ENCODE assay signal across 9 mouse cellular contexts in the genomic region with DNA sequence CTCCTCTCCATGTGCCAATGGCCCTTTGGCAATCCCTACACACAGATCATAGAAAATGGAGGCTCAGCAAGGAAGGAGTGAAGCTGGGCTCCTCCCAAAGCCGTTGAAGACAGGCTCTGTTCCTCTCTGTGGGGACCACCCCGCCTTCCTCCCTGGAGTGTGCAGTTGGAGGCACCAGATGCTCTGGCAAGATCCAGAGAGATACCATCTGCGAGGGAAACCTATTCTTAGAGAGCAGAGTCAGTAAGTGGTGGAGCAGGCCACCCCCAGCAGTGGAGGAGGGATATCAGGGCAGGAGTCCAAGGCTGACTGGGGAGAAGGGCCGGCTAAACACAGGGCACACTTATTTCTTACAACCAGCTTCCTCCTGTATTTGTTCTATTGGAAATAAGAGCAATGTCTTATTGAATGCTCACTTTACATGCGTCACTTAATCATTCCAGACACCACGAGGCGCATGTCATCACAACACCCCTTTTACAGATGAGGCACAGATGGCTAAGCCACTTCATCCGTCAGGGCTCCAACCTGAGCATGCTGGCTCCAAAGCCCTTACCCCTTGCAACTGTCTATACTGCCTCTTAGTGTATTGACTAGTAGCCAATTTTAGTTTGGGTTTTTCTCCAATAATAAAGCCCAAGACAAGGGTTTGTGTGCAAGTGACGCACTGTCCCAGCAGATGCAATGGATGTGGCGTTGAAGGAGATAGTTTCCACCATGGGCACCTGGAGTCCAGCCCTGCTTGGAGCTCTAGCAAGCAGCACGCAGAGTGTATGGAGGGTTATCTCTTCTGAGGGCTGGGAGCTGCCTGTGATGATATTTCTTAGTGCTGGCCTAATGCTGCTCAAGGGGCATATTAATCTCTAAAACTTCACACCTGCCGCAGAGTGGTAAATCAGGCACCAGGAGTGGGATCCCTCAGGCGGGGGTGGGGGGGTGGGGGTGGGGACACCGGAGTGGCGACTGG. TPM values are rescaled to one million over a fixed set of nuclear protein-coding genes. Genes with fewer than 3 reads are reported as not detected.
DNase-seq lines count a peak whose midpoint lies in the region; ATAC-seq and TF ChIP-seq lines count a peak whose summit lies in the region.
"Had no signal": no experiment of that assay in that cellular context is flagged by ENCODE, and none has a peak within 500 bp of the region (broad histone marks: within the 10 kb centered on the region; RNA-seq: fewer than 3 reads in every experiment).

No protein-coding gene starts in this region.

- ATAC-seq in heart, embryonic 12.5 days (ENCODE audit: insufficient number of reproducible peaks, low FRiP score): no peak
- peak; percentile 69 for ATAC-seq in hindbrain, embryonic 13.5 days (ENCODE audit: low FRiP score)
- 0 out of 2 replicates have a peak, but pooled peaks have one; percentile 20 for ATAC-seq in limb, embryonic 14.5 days (ENCODE audit: low FRiP score, low read depth)

- WGBS in heart, embryonic 12.5 days: 44% methylated on average over 15 of the region's 15 CpGs
- 50% methylated on average over 15 of the region's 15 CpGs for WGBS in hindbrain, embryonic 13.5 days
- 62% methylated on average over 13 of the region's 15 CpGs for WGBS in limb, embryonic 14.5 days

- DNase-seq in heart, postnatal 36 days: no peak
- DNase-seq in cerebellum, postnatal 10 days: peak; percentile 90 to 94
- DNase-seq in limb, embryonic 14.5 days (ENCODE audit: low spot score): peak; percentile 15
- DNase-seq in right cerebral cortex, adult 2 months (ENCODE audit: low spot score in 2 of 2): peak; percentile 92 to 94
- no peak for DNase-seq in embryo, embryonic 10 days (ENCODE audit: low spot score)
- DNase-seq in thymus, postnatal 4 days: no peak

- no peak overlapping the region for H3K4me3 ChIP-seq in heart, embryonic 12.5 days
- H3K4me3 ChIP-seq in hindbrain, embryonic 13.5 days: no peak overlapping the region
- no peak overlapping the region for H3K4me3 ChIP-seq in limb, embryonic 14.5 days (replicated peaks; ENCODE audit: low read length)
- H3K4me3 ChIP-seq: erythroblast, embryonic 14.5 days had no signal

- H3K4me1 ChIP-seq in heart, embryonic 12.5 days (replicated peaks): peaks cover 21% of the 10 kb centered on the region
- peaks cover 26% of the 10 kb centered on the region for H3K4me1 ChIP-seq in hindbrain, embryonic 13.5 days (replicated peaks)
- 0 out of 2 replicates have a peak, but pooled peaks cover 5% of the 10 kb centered on the region for H3K4me1 ChIP-seq in limb, embryonic 14.5 days (ENCODE audit: control insufficient read depth, insufficient read depth, low read length)

- no peak overlapping the region for H3K27ac ChIP-seq in heart, embryonic 12.5 days (ENCODE audit: poor library complexity, severe bottlenecking)
- peak overlapping the region; percentile 78 for H3K27ac ChIP-seq in hindbrain, embryonic 13.5 days
- no peak overlapping the region for H3K27ac ChIP-seq in limb, embryonic 14.5 days (replicated peaks; ENCODE audit: low read depth, low read length)

- H3K4me2 ChIP-seq in heart, embryonic 12.5 days: 0 out of 2 replicates have a peak overlapping the region, but pooled peaks have one; percentile 8
- no peak overlapping the region for H3K4me2 ChIP-seq in hindbrain, embryonic 13.5 days
- H3K4me2 ChIP-seq in limb, embryonic 14.5 days (replicated peaks; ENCODE audit: low read depth, low read length, severe bottlenecking): no peak overlapping the region

- TF ChIP-seq POLR2A in limb, embryonic 14.5 days (IDR thresholded peaks at IDR 0.05; ENCODE audit: borderline replicate concordance, extremely low read depth, insufficient read depth, insufficient read length): no peak

- 0 out of 2 replicates have a peak, but pooled peaks cover 4% of the 10 kb centered on the region for H3K9me3 ChIP-seq in heart, embryonic 12.5 days (replicated peaks)
- H3K9me3 ChIP-seq in hindbrain, embryonic 13.5 days: no peaks in the 10 kb centered on the region
- no peaks in the 10 kb centered on the region for H3K9me3 ChIP-seq in limb, embryonic 14.5 days (ENCODE audit: control insufficient read depth, low read length)

- no peak overlapping the region for H3K9ac ChIP-seq in heart, embryonic 12.5 days
- H3K9ac ChIP-seq in hindbrain, embryonic 13.5 days: 0 out of 2 replicates have a peak overlapping the region, but pooled peaks have one; percentile 24
- H3K9ac ChIP-seq in limb, embryonic 14.5 days (ENCODE audit: low read depth, low read length, severe bottlenecking): no peak overlapping the region

- peaks cover 9% of the 10 kb centered on the region for H3K36me3 ChIP-seq in heart, embryonic 12.5 days
- H3K36me3 ChIP-seq in hindbrain, embryonic 13.5 days: peaks cover 6% of the 10 kb centered on the region
- H3K36me3 ChIP-seq in limb, embryonic 14.5 days (ENCODE audit: control insufficient read depth, insufficient read depth, low read length): 0 out of 2 replicates have a peak, but pooled peaks cover 12% of the 10 kb centered on the region

- intact Hi-C loops in heart, postnatal 36 days (cut with DNase I): no loop called here

- no peaks in the 10 kb centered on the region for H3K27me3 ChIP-seq in heart, embryonic 12.5 days (replicated peaks)
- no peaks in the 10 kb centered on the region for H3K27me3 ChIP-seq in hindbrain, embryonic 13.5 days
- H3K27me3 ChIP-seq in limb, embryonic 14.5 days (ENCODE audit: control insufficient read depth, insufficient read depth, low read length): no peaks in the 10 kb centered on the region

RNA-seq across cellular contexts. Expression of a gene that starts 14.5 kb away (rescaled TPM):
- 21.7 and 21.8 TPM in 2 replicates for polyA plus RNA-seq in heart, embryonic 12.5 days (2016; fragmentation: Nextera tagmentation; extraction: Ambion mirVana)
- under 1 TPM; 0.61 to 0.73 TPM for total RNA-seq in heart, postnatal 36 days (2021)
- polyA plus RNA-seq in hindbrain, embryonic 13.5 days (2015; fragmentation: Nextera tagmentation; extraction: Ambion mirVana): 8.9 and 9.1 TPM in 2 replicates
- polyA plus RNA-seq in limb, embryonic 14.5 days (2012; rRNA removed): 38.3 and 41.8 TPM in 2 replicates
- 9.3 and 9.4 TPM in 2 replicates for polyA plus RNA-seq in limb, embryonic 14.5 days (2014; fragmentation: Nextera tagmentation; extraction: Ambion mirVana)

RNA-seq across cellular contexts. Expression of a gene that starts 19.3 kb away (rescaled TPM):
- polyA plus RNA-seq in heart, embryonic 12.5 days (2016; fragmentation: Nextera tagmentation; extraction: Ambion mirVana): 18.9 and 20.5 TPM in 2 replicates
- 10 to 100 TPM; 27.8 to 28.3 TPM for total RNA-seq in heart, postnatal 36 days (2021)
- 14.2 and 16.8 TPM in 2 replicates for polyA plus RNA-seq in hindbrain, embryonic 13.5 days (2015; fragmentation: Nextera tagmentation; extraction: Ambion mirVana)
- 20.6 and 21.2 TPM in 2 replicates for polyA plus RNA-seq in limb, embryonic 14.5 days (2012; rRNA removed)
- polyA plus RNA-seq in limb, embryonic 14.5 days (2014; fragmentation: Nextera tagmentation; extraction: Ambion mirVana): 27.0 and 27.6 TPM in 2 replicates

RNA-seq across cellular contexts. Expression of a gene that starts 25.5 kb away (rescaled TPM):
- 0.27 and 0.87 TPM in 2 replicates for polyA plus RNA-seq in heart, embryonic 12.5 days (2016; fragmentation: Nextera tagmentation; extraction: Ambion mirVana)
- under 1 TPM; 0.14 to 0.47 TPM for total RNA-seq in heart, postnatal 36 days (2021)
- polyA plus RNA-seq in hindbrain, embryonic 13.5 days (2015; fragmentation: Nextera tagmentation; extraction: Ambion mirVana): 14.8 and 15.6 TPM in 2 replicates
- polyA plus RNA-seq in limb, embryonic 14.5 days (2012; rRNA removed): 6.7 and 8.0 TPM in 2 replicates
- polyA plus RNA-seq in limb, embryonic 14.5 days (2014; fragmentation: Nextera tagmentation; extraction: Ambion mirVana): 3.8 and 3.9 TPM in 2 replicates

RNA-seq across cellular contexts. Expression of a gene that starts 28.9 kb away (rescaled TPM):
- polyA plus RNA-seq in heart, embryonic 12.5 days (2016; fragmentation: Nextera tagmentation; extraction: Ambion mirVana): 0.78 and 0.82 TPM in 2 replicates
- total RNA-seq in heart, postnatal 36 days (2021): 1 to 10 TPM; 3.0 to 3.4 TPM
- polyA plus RNA-seq in hindbrain, embryonic 13.5 days (2015; fragmentation: Nextera tagmentation; extraction: Ambion mirVana): 1.9 and 2.3 TPM in 2 replicates
- 7.1 and 8.9 TPM in 2 replicates for polyA plus RNA-seq in limb, embryonic 14.5 days (2012; rRNA removed)
- 0.98 and 1.1 TPM in 2 replicates for polyA plus RNA-seq in limb, embryonic 14.5 days (2014; fragmentation: Nextera tagmentation; extraction: Ambion mirVana)

RNA-seq across cellular contexts. Expression of a gene that starts 29.0 kb away (rescaled TPM):
- polyA plus RNA-seq in heart, embryonic 12.5 days (2016; fragmentation: Nextera tagmentation; extraction: Ambion mirVana): 0.64 TPM in 1 of 2 replicates, not detected in the other
- not detected for total RNA-seq in heart, postnatal 36 days (2021)
- 0.51 TPM in 1 of 2 replicates, not detected in the other for polyA plus RNA-seq in hindbrain, embryonic 13.5 days (2015; fragmentation: Nextera tagmentation; extraction: Ambion mirVana)
- polyA plus RNA-seq in limb, embryonic 14.5 days (2012; rRNA removed): 0.16 and 0.58 TPM in 2 replicates
- 0.46 TPM in 1 of 2 replicates, not detected in the other for polyA plus RNA-seq in limb, embryonic 14.5 days (2014; fragmentation: Nextera tagmentation; extraction: Ambion mirVana)

Comparison
In these comparisons a context has a peak if more than half of its experiments do, and no peak if none do; other contexts are left out.
1. DNase-seq: peak in cerebellum, postnatal 10 days (2 of 2), limb, embryonic 14.5 days (single experiment) and right cerebral cortex, adult 2 months (2 of 2); none in heart, postnatal 36 days (0 of 2), embryo, embryonic 10 days (single experiment) and thymus, postnatal 4 days (single experiment).